Mouse (Mus musculus): Measurements from ENCODE around the gene Btbd35f15. TPM values are rescaled to one million over a fixed set of nuclear protein-coding genes. Genes with fewer than 3 reads are reported as not detected.
"Not testable (repeated sequence)": the region's sequence is repeated elsewhere in the genome, so short reads cannot be mapped to it uniquely, and the experiment has no call there.

The Btbd35f15 gene
- polyA plus RNA-seq (2015; fragmentation: Nextera tagmentation; extraction: Ambion mirVana) = not detected in 2 replicates

GRCm38 (mm10) chrX:33577214-33577613 is at the start of gene Btbd35f15:
Btbd35f15 (minus strand) TSS chrX:33577314.
- not testable (repeated sequence) for DNase-seq (ENCODE audit: low spot score); H3K9me3 ChIP-seq (replicated peaks; ENCODE audit: low read length); H3K4me3 ChIP-seq (replicated peaks; ENCODE audit: low read depth, low read length); H3K9ac ChIP-seq (ENCODE audit: low read depth, low read length); H3K27me3 ChIP-seq (ENCODE audit: insufficient read depth, low read length); ATAC-seq (replicated peaks; ENCODE audit: low FRiP score, low read depth); H3K4me2 ChIP-seq (ENCODE audit: low read length); H3K36me3 ChIP-seq (ENCODE audit: insufficient read depth, low read length); H3K27ac ChIP-seq; H3K4me1 ChIP-seq (replicated peaks; ENCODE audit: insufficient read depth, low read length)
- no CpG with 5 or more reads among the region's 3 CpGs for WGBS

Other genes starting within 250 kb of the Btbd35f15 start
- not detected in 2 replicates for gene Btbd35f13, start 79.9 kb upstream of the Btbd35f15 start, polyA plus RNA-seq (2015; fragmentation: Nextera tagmentation; extraction: Ambion mirVana)
- gene Btbd35f14, start 125.0 kb upstream of the Btbd35f15 start, polyA plus RNA-seq (2015; fragmentation: Nextera tagmentation; extraction: Ambion mirVana) = not detected in 2 replicates